Mouse (Mus musculus) limb, embryonic 14.5 days (tissue): ENCODE results near the gene Gm10228. TPM values are rescaled to one million over a fixed set of nuclear protein-coding genes. Genes with fewer than 3 reads are reported as not detected.
"Not testable (repeated sequence)": the region's sequence is repeated elsewhere in the genome, so short reads cannot be mapped to it uniquely, and the experiment has no call there.

Source experiments
- ATAC-seq: fragments of 200-750 bp; cut with Nextera tagmentation; 2 replicates; pipeline ENCODE4 v1.8.0; 2017; ENCODE audit warnings: low read depth, moderate number of reproducible peaks, moderate TSS enrichment; ENCODE audit not compliant: low FRiP score
- DNase-seq: peaks from one replicate; pipeline ENCODE4 v3.0.0-alpha.2; 2015; ENCODE audit warnings: low spot score
- H3K27ac ChIP-seq: fragments of 300-500 bp; sonication (generic); replicated peaks from 2 replicates; pipeline ENCODE4 v1.5.1; 2014; ENCODE audit warnings: low read depth, mild to moderate bottlenecking, low read length, moderate library complexity, mixed read lengths
- H3K27me3 ChIP-seq: fragments of 300-500 bp; sonication (generic); 2 replicates; pipeline ENCODE4 v1.6.1; 2014; ENCODE audit warnings: low read length, mixed read lengths; ENCODE audit not compliant: control insufficient read depth, insufficient read depth
- H3K36me3 ChIP-seq: fragments of 300-500 bp; sonication (generic); 2 replicates; pipeline ENCODE4 v1.6.1; 2014; ENCODE audit warnings: mild to moderate bottlenecking, low read length, moderate library complexity, mixed read lengths; ENCODE audit not compliant: control insufficient read depth, insufficient read depth
- H3K4me1 ChIP-seq: fragments of 300-500 bp; sonication (generic); 2 replicates; pipeline ENCODE4 v1.6.1; 2014; ENCODE audit warnings: antibody characterized with exemption, low read length, mixed read lengths; ENCODE audit not compliant: control insufficient read depth, insufficient read depth
- H3K4me2 ChIP-seq: fragments of 300-500 bp; sonication (generic); replicated peaks from 2 replicates; pipeline ENCODE4 v1.6.1; 2014; ENCODE audit warnings: low read depth, mild to moderate bottlenecking, low read length, moderate library complexity; ENCODE audit not compliant: severe bottlenecking
- H3K4me3 ChIP-seq: fragments of 300-500 bp; sonication (generic); replicated peaks from 2 replicates; pipeline ENCODE4 v1.5.1; 2014; ENCODE audit warnings: low read length
- H3K9ac ChIP-seq: fragments of 300-500 bp; sonication (generic); 2 replicates; pipeline ENCODE4 v1.6.1; 2014; ENCODE audit warnings: mild to moderate bottlenecking, low read depth, low read length, moderate library complexity; ENCODE audit not compliant: severe bottlenecking
- H3K9me3 ChIP-seq: fragments of 300-500 bp; sonication (generic); 2 replicates; pipeline ENCODE4 v1.6.1; 2016; ENCODE audit warnings: low read length; ENCODE audit not compliant: control insufficient read depth
- POLR2A ChIP-seq: fragments of 200-500 bp; IDR thresholded peaks from 2 replicates; pipeline ENCODE4 v1.8.0; 2012; ENCODE audit warnings: inconsistent platforms, mild to moderate bottlenecking, moderate library complexity, borderline replicate concordance; ENCODE audit not compliant: insufficient read depth, insufficient read length; ENCODE audit errors: extremely low read depth
- WGBS: fragments of 180-500 bp; shearing (Covaris S2); extraction: QIAGEN DNeasy Blood & Tissue Kit; methylation state at CpG from one replicate; pipeline ENCODE4 v1.1.7; 2014; 5-methylcytosine and 5-hydroxymethylcytosine counted together
- polyA plus RNA-seq, 2 experiments: library from polyadenylated mRNA; depleted of rRNA in 1 of 2; stranded (reverse) in 1 of 2; unstranded in 1 of 2; fragments of >200 nt; fragmentation: Nextera tagmentation in 1 of 2; extraction: Ambion mirVana in 1 of 2; gene quantifications; 2 replicates each; pipeline versions ENCODE4 v1.2.1 to v1.2.3; 2012 to 2014

Gene Gm10228
- polyA plus RNA-seq (2012; rRNA removed), result not detected in 2 replicates
- not detected in 2 replicates for polyA plus RNA-seq (2014; fragmentation: Nextera tagmentation; extraction: Ambion mirVana)

- H3K27me3 ChIP-seq, DNase-seq, ATAC-seq, H3K4me2 ChIP-seq, H3K4me1 ChIP-seq, H3K4me3 ChIP-seq, H3K36me3 ChIP-seq, H3K9ac ChIP-seq, H3K9me3 ChIP-seq, H3K27ac ChIP-seq: not testable (repeated sequence)
- 87% methylated on average over 2 of the region's 4 CpGs for WGBS
Observed at GRCm38 (mm10) chr16:89041372-89041771, at the start of gene Gm10228. Gene Gm10228, minus strand, starts transcription at chr16:89041472.

GRCm38 (mm10) chr16:89071041-89071440, 29.8 kb upstream of the Gm10228 start:
- not testable (repeated sequence) for H3K4me3 ChIP-seq, ATAC-seq, H3K4me1 ChIP-seq, H3K9ac ChIP-seq, H3K9me3 ChIP-seq, H3K4me2 ChIP-seq, H3K27ac ChIP-seq, H3K27me3 ChIP-seq, H3K36me3 ChIP-seq
- 59% methylated on average over 2 of the region's 2 CpGs for WGBS
- peak; percentile 65 for DNase-seq

- H3K36me3 ChIP-seq, H3K4me3 ChIP-seq, H3K9me3 ChIP-seq, H3K27me3 ChIP-seq, H3K27ac ChIP-seq, H3K9ac ChIP-seq, H3K4me2 ChIP-seq, ATAC-seq, DNase-seq, H3K4me1 ChIP-seq: not testable (repeated sequence)
- WGBS, result no CpG with 5 or more reads among the region's 2 CpGs
Observed at GRCm38 (mm10) chr16:89063902-89064301, 22.6 kb upstream of the Gm10228 start, which contains the start of gene 1110025L11Rik. Gene 1110025L11Rik, minus strand, starts transcription at chr16:89064002.

GRCm38 (mm10) chr16:89047783-89048182, 6.5 kb upstream of the Gm10228 start, which contains the start of gene Krtap6-5:
Gene Krtap6-5, minus strand, starts transcription at chr16:89047883.
- 80% methylated on average over 3 of the region's 3 CpGs for WGBS
- no peak for ATAC-seq
- H3K36me3 ChIP-seq, result no peaks in the 10 kb centered on the region
- H3K9ac ChIP-seq, result no peak within 1 kb of the TSS
- no peak for TF ChIP-seq POLR2A
- H3K9me3 ChIP-seq, result no peaks in the 10 kb centered on the region
- DNase-seq, result no peak
- no peak within 1 kb of the TSS for H3K4me2 ChIP-seq
- H3K4me1 ChIP-seq, result no peaks in the 10 kb centered on the region
- H3K4me3 ChIP-seq, result no peak within 1 kb of the TSS
- no peak within 1 kb of the TSS for H3K27ac ChIP-seq
- H3K27me3 ChIP-seq, result no peaks in the 10 kb centered on the region

- H3K36me3 ChIP-seq, H3K9me3 ChIP-seq, H3K27ac ChIP-seq, H3K27me3 ChIP-seq, ATAC-seq, DNase-seq, H3K9ac ChIP-seq, H3K4me2 ChIP-seq, H3K4me3 ChIP-seq, H3K4me1 ChIP-seq: not testable (repeated sequence)
- 91% methylated on average over 3 of the region's 3 CpGs for WGBS
Observed at GRCm38 (mm10) chr16:89031399-89031798, 9.9 kb downstream of the Gm10228 start, which contains the start of gene Krtap6-1. Gene Krtap6-1, plus strand, starts transcription at chr16:89031699.

- not testable (repeated sequence) for H3K36me3 ChIP-seq, DNase-seq, H3K4me3 ChIP-seq, H3K9me3 ChIP-seq, H3K9ac ChIP-seq, ATAC-seq, H3K27ac ChIP-seq, H3K4me1 ChIP-seq, H3K27me3 ChIP-seq, H3K4me2 ChIP-seq
- 78% methylated on average over 1 of the region's 3 CpGs for WGBS
Observed at GRCm38 (mm10) chr16:89014984-89015383, 26.3 kb downstream of the Gm10228 start, which contains the start of gene Gm10229. Gene Gm10229, plus strand, starts transcription at chr16:89015284.
